Mouse (Mus musculus): ENCODE data around the gene Dgkg. TPM values are rescaled to one million over a fixed set of nuclear protein-coding genes. Genes with fewer than 3 reads are reported as not detected.

The Dgkg gene
- polyA plus RNA-seq, 2 experiments, result 0.28 to 0.46 TPM

GRCm38 (mm10) chr16:22572641-22573341 is 84.2 kb downstream of the Dgkg start:
- no peak overlapping the region for H3K4me2 ChIP-seq (ENCODE audit: low read depth)
- H3K4me3 ChIP-seq (ENCODE audit: insufficient read depth in 1 of 2, low read depth in 2 of 2, low read length in 2 of 2), result no peak overlapping the region
- H3K27ac ChIP-seq, result no peak overlapping the region
- no peaks in the 10 kb centered on the region for H3K9me3 ChIP-seq (ENCODE audit: control insufficient read depth, low read length)
- WGBS (ENCODE audit: insufficient replicate concordance), result 33% methylated on average over 21 of the region's 21 CpGs
- no peak overlapping the region for H3K9ac ChIP-seq (replicated peaks)
- no peaks in the 10 kb centered on the region for H3K36me3 ChIP-seq (replicated peaks; ENCODE audit: control insufficient read depth, insufficient read depth, low read depth)
- TF ChIP-seq CTCF (IDR thresholded peaks at IDR 0.05; ENCODE audit: low read depth) (no peak), EP300 (IDR thresholded peaks at IDR 0.05; ENCODE audit: low read depth) (no peak)
- DNase-seq (ENCODE audit: low read depth in 3 of 3, low spot score in 3 of 3) (no peak), ATAC-seq (ENCODE audit: insufficient read depth) (no peak)
- H3K27me3 ChIP-seq (ENCODE audit: control insufficient read depth, insufficient read depth, low read length), result no peaks in the 10 kb centered on the region
- H3K4me1 ChIP-seq (replicated peaks; ENCODE audit: control insufficient read depth in 2 of 2, insufficient read depth in 2 of 2, low read length in 1 of 2), result no peaks in the 10 kb centered on the region

- WGBS (ENCODE audit: insufficient replicate concordance), result 50% methylated on average over 3 of the region's 3 CpGs
- H3K9me3 ChIP-seq (ENCODE audit: control insufficient read depth, low read length), result no peaks in the 10 kb centered on the region
- ATAC-seq (ENCODE audit: insufficient read depth) (no peak), DNase-seq (ENCODE audit: low read depth in 3 of 3, low spot score in 3 of 3) (no peak)
- H3K36me3 ChIP-seq (replicated peaks; ENCODE audit: control insufficient read depth, insufficient read depth, low read depth), result no peaks in the 10 kb centered on the region
- H3K4me3 ChIP-seq (ENCODE audit: insufficient read depth in 1 of 2, low read depth in 2 of 2, low read length in 2 of 2), result no peak overlapping the region
- H3K4me2 ChIP-seq (ENCODE audit: low read depth), result no peak overlapping the region
- no peaks in the 10 kb centered on the region for H3K27me3 ChIP-seq (ENCODE audit: control insufficient read depth, insufficient read depth, low read length)
- TF ChIP-seq CTCF (IDR thresholded peaks at IDR 0.05; ENCODE audit: low read depth), result no peak
- TF ChIP-seq EP300 (IDR thresholded peaks at IDR 0.05; ENCODE audit: low read depth), result no peak
- H3K4me1 ChIP-seq (replicated peaks; ENCODE audit: control insufficient read depth in 2 of 2, insufficient read depth in 2 of 2, low read length in 1 of 2), result no peaks in the 10 kb centered on the region
- H3K27ac ChIP-seq, result no peak overlapping the region
- no peak overlapping the region for H3K9ac ChIP-seq (replicated peaks)
Observed at GRCm38 (mm10) chr16:22564907-22565272, 92.1 kb downstream of the Dgkg start.

- 44% methylated on average over 14 of the region's 14 CpGs for WGBS (ENCODE audit: insufficient replicate concordance)
- TF ChIP-seq EP300 (IDR thresholded peaks at IDR 0.05; ENCODE audit: low read depth) (no peak), CTCF (IDR thresholded peaks at IDR 0.05; ENCODE audit: low read depth) (peak; percentile 76)
Observed at GRCm38 (mm10) chr16:22564259-22564906, 92.6 kb downstream of the Dgkg start.

GRCm38 (mm10) chr16:22563594-22563993 is 93.4 kb downstream of the Dgkg start:
- ATAC-seq (ENCODE audit: insufficient read depth) (no peak), DNase-seq (ENCODE audit: low read depth in 3 of 3, low spot score in 3 of 3) (no peak)
- Histone ChIP-seq H3K27me3 (ENCODE audit: control insufficient read depth, insufficient read depth, low read length) (no peaks in the 10 kb centered on the region), H3K27ac (no peak overlapping the region), H3K4me1 (replicated peaks; ENCODE audit: control insufficient read depth in 2 of 2, insufficient read depth in 2 of 2, low read length in 1 of 2) (no peaks in the 10 kb centered on the region), H3K9ac (replicated peaks) (no peak overlapping the region), H3K9me3 (ENCODE audit: control insufficient read depth, low read length) (no peaks in the 10 kb centered on the region), H3K36me3 (replicated peaks; ENCODE audit: control insufficient read depth, insufficient read depth, low read depth) (no peaks in the 10 kb centered on the region), H3K4me3 (ENCODE audit: insufficient read depth in 1 of 2, low read depth in 2 of 2, low read length in 2 of 2) (no peak overlapping the region), H3K4me2 (ENCODE audit: low read depth) (no peak overlapping the region)
- TF ChIP-seq CTCF (IDR thresholded peaks at IDR 0.05; ENCODE audit: low read depth) (no peak), EP300 (IDR thresholded peaks at IDR 0.05; ENCODE audit: low read depth) (no peak)

More at GRCm38 (mm10) chr16:22564259-22564906, 92.6 kb downstream of the Dgkg start:
- DNase-seq (ENCODE audit: low read depth in 3 of 3, low spot score in 3 of 3) (peak in 1 of 3 experiments; percentile 10), ATAC-seq (ENCODE audit: insufficient read depth) (no peak)
- Histone ChIP-seq H3K4me3 (ENCODE audit: insufficient read depth in 1 of 2, low read depth in 2 of 2, low read length in 2 of 2) (no peak overlapping the region), H3K9me3 (ENCODE audit: control insufficient read depth, low read length) (no peaks in the 10 kb centered on the region), H3K4me1 (replicated peaks; ENCODE audit: control insufficient read depth in 2 of 2, insufficient read depth in 2 of 2, low read length in 1 of 2) (no peaks in the 10 kb centered on the region), H3K4me2 (ENCODE audit: low read depth) (no peak overlapping the region), H3K9ac (replicated peaks) (no peak overlapping the region), H3K27me3 (ENCODE audit: control insufficient read depth, insufficient read depth, low read length) (no peaks in the 10 kb centered on the region), H3K36me3 (replicated peaks; ENCODE audit: control insufficient read depth, insufficient read depth, low read depth) (no peaks in the 10 kb centered on the region), H3K27ac (no peak overlapping the region)

GRCm38 (mm10) chr16:22554996-22555395 is 102.0 kb downstream of the Dgkg start:
- Histone ChIP-seq H3K27me3 (ENCODE audit: control insufficient read depth, insufficient read depth, low read length) (no peaks in the 10 kb centered on the region), H3K4me1 (replicated peaks; ENCODE audit: control insufficient read depth in 2 of 2, insufficient read depth in 2 of 2, low read length in 1 of 2) (no peaks in the 10 kb centered on the region; a peak in 2 of 4 replicates), H3K4me2 (ENCODE audit: low read depth) (no peak overlapping the region), H3K4me3 (ENCODE audit: insufficient read depth in 1 of 2, low read depth in 2 of 2, low read length in 2 of 2) (no peak overlapping the region), H3K9ac (replicated peaks) (no peak overlapping the region), H3K27ac (no peak overlapping the region), H3K36me3 (replicated peaks; ENCODE audit: control insufficient read depth, insufficient read depth, low read depth) (no peaks in the 10 kb centered on the region), H3K9me3 (ENCODE audit: control insufficient read depth, low read length) (no peaks in the 10 kb centered on the region)
- 30% methylated on average over 2 of the region's 2 CpGs for whole genome bisulfite sequencing (ENCODE audit: insufficient replicate concordance)
- TF ChIP-seq CTCF (IDR thresholded peaks at IDR 0.05; ENCODE audit: low read depth) (peak; percentile 38), EP300 (IDR thresholded peaks at IDR 0.05; ENCODE audit: low read depth) (no peak)
- DNase-seq (ENCODE audit: low read depth in 3 of 3, low spot score in 3 of 3), result no peak
- no peak for ATAC-seq (ENCODE audit: insufficient read depth)
